Mouse (Mus musculus) heart, embryonic 16.5 days (tissue): Measurements from ENCODE around the gene Mmp9. TPM values are rescaled to one million over a fixed set of nuclear protein-coding genes. Genes with fewer than 3 reads are reported as not detected.

Experiments used
- ATAC-seq: fragments of 200-750 bp; cut with Nextera tagmentation; replicated peaks from 2 replicates; pipeline ENCODE4 v1.8.0; 2017; ENCODE audit warnings: moderate number of reproducible peaks; ENCODE audit not compliant: insufficient read depth, low FRiP score; ENCODE audit errors: extremely low read depth
- H3K27ac ChIP-seq: fragments of 300-500 bp; sonication (generic); 2 replicates; pipeline ENCODE4 v1.5.1; 2014; ENCODE audit warnings: mild to moderate bottlenecking, low read length, control low read depth, moderate library complexity
- H3K27me3 ChIP-seq: fragments of 300-500 bp; sonication (generic); 2 replicates; pipeline ENCODE4 v1.6.1; 2014; ENCODE audit warnings: low read length, mixed read lengths; ENCODE audit not compliant: control insufficient read depth, insufficient read depth
- H3K36me3 ChIP-seq: fragments of 300-500 bp; sonication (generic); 2 replicates; pipeline ENCODE4 v1.6.1; 2014; ENCODE audit not compliant: control insufficient read depth, insufficient read depth
- H3K4me1 ChIP-seq: fragments of 300-500 bp; sonication (generic); 2 replicates; pipeline ENCODE4 v1.6.1; 2014; ENCODE audit warnings: low read length, mixed read lengths; ENCODE audit not compliant: control insufficient read depth, insufficient read depth
- H3K4me2 ChIP-seq: fragments of 300-500 bp; sonication (generic); 2 replicates; pipeline ENCODE4 v1.6.1; 2014; ENCODE audit warnings: low read depth, mild to moderate bottlenecking, control low read depth, low read length
- H3K4me3 ChIP-seq: fragments of 300-500 bp; sonication (generic); 2 replicates; pipeline ENCODE4 v1.5.1; 2014; ENCODE audit warnings: mild to moderate bottlenecking, control low read depth, low read length
- H3K9ac ChIP-seq: fragments of 300-500 bp; sonication (generic); 2 replicates; pipeline ENCODE4 v1.6.1; 2014; ENCODE audit warnings: low read length, control low read depth
- H3K9me3 ChIP-seq: fragments of 300-500 bp; sonication (generic); replicated peaks from 2 replicates; pipeline ENCODE4 v1.6.1; 2016; ENCODE audit warnings: low read length; ENCODE audit not compliant: control insufficient read depth
- WGBS: fragments of 180-500 bp; shearing (Covaris S2); extraction: QIAGEN DNeasy Blood & Tissue Kit; methylation state at CpG from one replicate; pipeline ENCODE4 v1.1.7; 2014; 5-methylcytosine and 5-hydroxymethylcytosine counted together
- polyA plus RNA-seq: library from polyadenylated mRNA; unstranded; fragments of >200 nt; fragmentation: Nextera tagmentation; extraction: Ambion mirVana; gene quantifications from 2 replicates; pipeline ENCODE4 v1.2.1, GENCODE M21; 2015

The Mmp9 gene
- polyA plus RNA-seq, 1 experiment from 2014 or later, result 9.7 TPM

- Histone ChIP-seq H3K27me3 (peaks cover 34% of the 10 kb centered on the region), H3K9me3 (peaks cover 4% of the 10 kb centered on the region), H3K36me3 (no peaks in the 10 kb centered on the region), H3K4me3 (no peak overlapping the region), H3K4me2 (no peak overlapping the region), H3K27ac (no peak overlapping the region), H3K9ac (no peak overlapping the region), H3K4me1 (peaks cover 7% of the 10 kb centered on the region; the same call in 1 of the 2 replicates)
- WGBS, result 36% methylated on average over 5 of the region's 5 CpGs
- ATAC-seq, result no peak
Observed at GRCm38 (mm10) chr2:164956195-164956594, 15.6 kb downstream of the Mmp9 start.

GRCm38 (mm10) chr2:164957548-164958315 is 17.2 kb downstream of the Mmp9 start:
- WGBS, result 57% methylated on average over 9 of the region's 9 CpGs
- Histone ChIP-seq H3K4me2 (no peak overlapping the region), H3K9ac (no peak overlapping the region), H3K9me3 (no peaks in the 10 kb centered on the region; the same call in 1 of the 2 replicates), H3K4me3 (no peak overlapping the region), H3K27ac (no peak overlapping the region), H3K36me3 (no peaks in the 10 kb centered on the region), H3K27me3 (peaks cover 24% of the 10 kb centered on the region), H3K4me1 (peaks cover 7% of the 10 kb centered on the region; the same call in 1 of the 2 replicates)
- ATAC-seq, result no peak

- no peaks in the 10 kb centered on the region; the same call in 1 of the 2 replicates for H3K9me3 ChIP-seq
- no peaks in the 10 kb centered on the region for H3K36me3 ChIP-seq
- peak within 1 kb of the TSS; percentile 69 for H3K9ac ChIP-seq
- ATAC-seq, result peak; percentile 45; the same call in 1 of the 2 replicates
- peaks cover 3% of the 10 kb centered on the region; the same call in 1 of the 2 replicates for H3K4me1 ChIP-seq
- H3K27me3 ChIP-seq, result peaks cover 27% of the 10 kb centered on the region
- WGBS, result 1% methylated on average over 26 of the region's 54 CpGs
- peak within 1 kb of the TSS; percentile 62 for H3K4me3 ChIP-seq
- no peak within 1 kb of the TSS for H3K27ac ChIP-seq
- H3K4me2 ChIP-seq, result peak within 1 kb of the TSS; percentile 86
Observed at GRCm38 (mm10) chr2:164960716-164961441, 20.3 kb downstream of the Mmp9 start, which contains the start of gene Slc12a5. Gene Slc12a5 (plus strand): TSS chr2:164960802.

GRCm38 (mm10) chr2:164961506-164962182 is 21.1 kb downstream of the Mmp9 start:
- H3K4me3 ChIP-seq, result no peak overlapping the region
- H3K4me2 ChIP-seq, result peak overlapping the region; percentile 86; the same call in 1 of the 2 replicates
- no peak overlapping the region for H3K27ac ChIP-seq
- H3K9me3 ChIP-seq, result no peaks in the 10 kb centered on the region; the same call in 1 of the 2 replicates
- H3K9ac ChIP-seq, result no peak overlapping the region
- H3K36me3 ChIP-seq, result no peaks in the 10 kb centered on the region
- ATAC-seq, result no peak
- H3K27me3 ChIP-seq, result peaks cover 34% of the 10 kb centered on the region
- peaks cover 3% of the 10 kb centered on the region; the same call in 1 of the 2 replicates for H3K4me1 ChIP-seq
- 9% methylated on average over 17 of the region's 17 CpGs for WGBS

- no peak overlapping the region for H3K27ac ChIP-seq
- no peak for ATAC-seq
- peaks cover 39% of the 10 kb centered on the region for H3K27me3 ChIP-seq
- peaks cover 3% of the 10 kb centered on the region; the same call in 1 of the 2 replicates for H3K4me1 ChIP-seq
- 36% methylated on average over 7 of the region's 7 CpGs for WGBS
- no peaks in the 10 kb centered on the region for H3K36me3 ChIP-seq
- H3K4me3 ChIP-seq, result no peak overlapping the region
- no peak overlapping the region for H3K9ac ChIP-seq
- H3K4me2 ChIP-seq, result no peak overlapping the region
- H3K9me3 ChIP-seq, result no peaks in the 10 kb centered on the region; the same call in 1 of the 2 replicates
Observed at GRCm38 (mm10) chr2:164962183-164962580, 21.6 kb downstream of the Mmp9 start.

GRCm38 (mm10) chr2:164964242-164964894 is 23.8 kb downstream of the Mmp9 start:
- H3K27ac ChIP-seq, result no peak overlapping the region
- peaks cover 59% of the 10 kb centered on the region for H3K27me3 ChIP-seq
- H3K36me3 ChIP-seq, result no peaks in the 10 kb centered on the region

GRCm38 (mm10) chr2:164964981-164965380 is 24.4 kb downstream of the Mmp9 start:
- H3K9ac ChIP-seq, result no peak overlapping the region
- WGBS, result 83% methylated on average over 1 of the region's 1 CpGs
- no peak for ATAC-seq
- H3K4me2 ChIP-seq, result no peak overlapping the region
- H3K4me3 ChIP-seq, result no peak overlapping the region
- H3K27me3 ChIP-seq, result peaks cover 64% of the 10 kb centered on the region
- H3K27ac ChIP-seq, result no peak overlapping the region
- no peaks in the 10 kb centered on the region for H3K9me3 ChIP-seq
- H3K4me1 ChIP-seq, result peaks cover 9% of the 10 kb centered on the region
- no peaks in the 10 kb centered on the region for H3K36me3 ChIP-seq

More at GRCm38 (mm10) chr2:164964242-164964894, 23.8 kb downstream of the Mmp9 start:
- Histone ChIP-seq H3K4me2 (no peak overlapping the region), H3K9me3 (no peaks in the 10 kb centered on the region), H3K4me1 (peaks cover 9% of the 10 kb centered on the region), H3K4me3 (no peak overlapping the region), H3K9ac (no peak overlapping the region)
- ATAC-seq, result no peak
- 46% methylated on average over 9 of the region's 9 CpGs for WGBS

- Histone ChIP-seq H3K4me2 (no peak overlapping the region), H3K9me3 (no peaks in the 10 kb centered on the region)
- 14% methylated on average over 8 of the region's 8 CpGs for WGBS
Observed at GRCm38 (mm10) chr2:164966381-164966780, 25.8 kb downstream of the Mmp9 start.

More at GRCm38 (mm10) chr2:164966381-164966780, 25.8 kb downstream of the Mmp9 start:
- Histone ChIP-seq H3K27ac (no peak overlapping the region), H3K4me3 (no peak overlapping the region), H3K27me3 (peaks cover 72% of the 10 kb centered on the region), H3K9ac (no peak overlapping the region), H3K4me1 (peaks cover 6% of the 10 kb centered on the region), H3K36me3 (no peaks in the 10 kb centered on the region)
- ATAC-seq, result no peak
